Mouse (Mus musculus): ENCODE data around the gene Gna13.

DNA sequence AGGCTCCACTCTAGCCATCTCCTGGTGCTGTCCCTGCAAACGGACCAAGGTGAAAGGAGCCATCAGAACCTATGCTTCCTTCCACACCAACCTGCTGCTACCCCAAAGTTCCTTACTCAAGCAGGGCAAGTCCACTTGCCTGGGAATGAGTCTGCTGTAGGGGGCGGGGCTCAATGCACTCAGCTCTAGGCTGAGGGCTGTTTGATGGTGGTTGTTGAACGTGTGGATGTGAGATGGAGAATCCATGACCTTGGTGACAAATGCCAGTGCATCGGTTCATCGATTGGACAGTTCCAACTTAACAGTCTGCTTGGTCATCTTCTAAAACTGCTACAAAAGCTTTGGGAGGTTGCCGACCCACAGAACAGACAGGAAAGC lies 8.4 kb upstream of the Gna13 start:
- TF ChIP-seq POLR2A (IDR thresholded peaks at IDR 0.05; ENCODE audit: insufficient read length, low read depth) (no peak), TCF12 (IDR thresholded peaks at IDR 0.05; ENCODE audit: insufficient read depth, poor library complexity, severe bottlenecking) (no peak), CEBPB (IDR thresholded peaks at IDR 0.05; ENCODE audit: insufficient read depth, poor library complexity, severe bottlenecking) (no peak), POLR2AphosphoS2 (IDR thresholded peaks at IDR 0.05; ENCODE audit: insufficient read length, low read depth) (no peak), MAX (IDR thresholded peaks at IDR 0.05; ENCODE audit: low read depth) (no peak), USF1 (IDR thresholded peaks at IDR 0.05; ENCODE audit: low read depth) (no peak), E2F4 (IDR thresholded peaks at IDR 0.05; ENCODE audit: insufficient read depth) (no peak), MYOD1 (IDR thresholded peaks at IDR 0.05; ENCODE audit: control insufficient read depth in 1 of 3, insufficient read length in 2 of 3, low read depth in 2 of 3) (no peak), SRF (IDR thresholded peaks at IDR 0.05; ENCODE audit: control insufficient read depth, insufficient read length, low read depth) (no peak), TCF3 (IDR thresholded peaks at IDR 0.05; ENCODE audit: insufficient read length, low read depth) (no peak)
